Mouse (Mus musculus): ENCODE measurements at regions not wholly inside any gene's neighbourhood (a gene's known extent, or its start where the extent isn't known, plus 50 kb on each side); places are given as distances from the start of the nearest gene placed in this dataset.

DNA sequence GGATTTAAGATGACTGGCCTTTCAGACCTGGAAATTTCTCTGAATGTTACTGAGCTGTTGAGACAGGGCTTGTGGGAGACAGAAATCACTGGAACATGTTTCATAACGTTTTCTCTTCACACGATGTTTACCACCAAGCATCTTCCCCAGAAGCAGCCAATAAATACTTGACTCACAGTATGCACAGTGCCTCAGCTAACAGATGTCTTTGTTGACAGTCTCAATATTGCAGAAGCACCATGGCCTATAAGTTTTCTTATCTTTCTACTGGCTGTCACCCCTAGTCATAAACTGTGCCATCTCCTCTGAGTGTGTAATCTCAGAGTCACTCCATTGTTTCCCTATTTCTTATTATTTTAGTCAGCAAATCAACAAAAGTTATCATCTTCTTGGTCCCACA lies 187.9 kb upstream of the Gm38303 start:
- Histone ChIP-seq H3K36me3 (ENCODE audit: insufficient read depth, low read length) (no peaks in the 10 kb centered on the region), H3K27ac (ENCODE audit: low read depth, low read length) (no peak overlapping the region), H3K9ac (replicated peaks; ENCODE audit: low read length, poor library complexity, severe bottlenecking) (no peak overlapping the region), H3K4me3 (ENCODE audit: low read depth, low read length) (no peak overlapping the region), H3K4me1 (ENCODE audit: insufficient read depth, low read length) (no peaks in the 10 kb centered on the region), H3K4me2 (ENCODE audit: low read depth, low read length, poor library complexity, severe bottlenecking) (no peak overlapping the region), H3K9me3 (ENCODE audit: low read length) (no peaks in the 10 kb centered on the region), H3K27me3 (ENCODE audit: insufficient read depth, low read length) (no peaks in the 10 kb centered on the region)
- ATAC-seq (ENCODE audit: low FRiP score), result no peak
- DNase-seq (ENCODE audit: low spot score), result no peak
- no peak for TF ChIP-seq CTCF (IDR thresholded peaks at IDR 0.05)
- WGBS, result 79% methylated on average over 2 of the region's 2 CpGs

GRCm38 (mm10) chr3:10512186-10512585 lies 176.7 kb upstream of the Gm38303 start:
- TF ChIP-seq CTCF (IDR thresholded peaks at IDR 0.05), result no peak
- no peak overlapping the region for H3K27ac ChIP-seq (ENCODE audit: low read depth, low read length)
- no peak overlapping the region for H3K4me2 ChIP-seq (ENCODE audit: low read depth, low read length, poor library complexity, severe bottlenecking)
- ATAC-seq (ENCODE audit: low FRiP score) (no peak), DNase-seq (ENCODE audit: low spot score) (no peak)
- no peaks in the 10 kb centered on the region for H3K27me3 ChIP-seq (ENCODE audit: insufficient read depth, low read length)
- H3K36me3 ChIP-seq (ENCODE audit: insufficient read depth, low read length), result no peaks in the 10 kb centered on the region
- no peaks in the 10 kb centered on the region for H3K4me1 ChIP-seq (ENCODE audit: insufficient read depth, low read length)
- no peak overlapping the region for H3K9ac ChIP-seq (replicated peaks; ENCODE audit: low read length, poor library complexity, severe bottlenecking)
- no peaks in the 10 kb centered on the region for H3K9me3 ChIP-seq (ENCODE audit: low read length)
- 84% methylated on average over 2 of the region's 2 CpGs for WGBS
- H3K4me3 ChIP-seq (ENCODE audit: low read depth, low read length), result no peak overlapping the region

GRCm38 (mm10) chr3:10511376-10511775 lies 175.9 kb upstream of the Gm38303 start:
- Histone ChIP-seq H3K9ac (replicated peaks; ENCODE audit: low read length, poor library complexity, severe bottlenecking) (no peak overlapping the region), H3K4me1 (ENCODE audit: insufficient read depth, low read length) (no peaks in the 10 kb centered on the region), H3K27ac (ENCODE audit: low read depth, low read length) (no peak overlapping the region), H3K9me3 (ENCODE audit: low read length) (no peaks in the 10 kb centered on the region), H3K4me2 (ENCODE audit: low read depth, low read length, poor library complexity, severe bottlenecking) (no peak overlapping the region), H3K4me3 (ENCODE audit: low read depth, low read length) (no peak overlapping the region), H3K27me3 (ENCODE audit: insufficient read depth, low read length) (no peaks in the 10 kb centered on the region), H3K36me3 (ENCODE audit: insufficient read depth, low read length) (no peaks in the 10 kb centered on the region)
- no peak for TF ChIP-seq CTCF (IDR thresholded peaks at IDR 0.05)
- ATAC-seq (ENCODE audit: low FRiP score) (no peak), DNase-seq (ENCODE audit: low spot score) (peak; percentile 0)
- WGBS, result 63% methylated on average over 1 of the region's 1 CpGs
